Mouse (Mus musculus) spleen, adult 2 months (tissue): ENCODE data around the gene Commd1.

Experiments
- CTCF ChIP-seq: fragments of 200-500 bp; IDR thresholded peaks from 2 replicates; pipeline ENCODE4 v1.5.1; 2011; ENCODE audit warnings: mild to moderate bottlenecking, inconsistent platforms; ENCODE audit not compliant: insufficient read depth, insufficient read length, insufficient replicate concordance; ENCODE audit errors: extremely low read depth
- POLR2A ChIP-seq: fragments of 200-500 bp; IDR thresholded peaks from 2 replicates; pipeline ENCODE4 v1.6.1; 2011; ENCODE audit warnings: low read depth, low read length, inconsistent platforms

DNA sequence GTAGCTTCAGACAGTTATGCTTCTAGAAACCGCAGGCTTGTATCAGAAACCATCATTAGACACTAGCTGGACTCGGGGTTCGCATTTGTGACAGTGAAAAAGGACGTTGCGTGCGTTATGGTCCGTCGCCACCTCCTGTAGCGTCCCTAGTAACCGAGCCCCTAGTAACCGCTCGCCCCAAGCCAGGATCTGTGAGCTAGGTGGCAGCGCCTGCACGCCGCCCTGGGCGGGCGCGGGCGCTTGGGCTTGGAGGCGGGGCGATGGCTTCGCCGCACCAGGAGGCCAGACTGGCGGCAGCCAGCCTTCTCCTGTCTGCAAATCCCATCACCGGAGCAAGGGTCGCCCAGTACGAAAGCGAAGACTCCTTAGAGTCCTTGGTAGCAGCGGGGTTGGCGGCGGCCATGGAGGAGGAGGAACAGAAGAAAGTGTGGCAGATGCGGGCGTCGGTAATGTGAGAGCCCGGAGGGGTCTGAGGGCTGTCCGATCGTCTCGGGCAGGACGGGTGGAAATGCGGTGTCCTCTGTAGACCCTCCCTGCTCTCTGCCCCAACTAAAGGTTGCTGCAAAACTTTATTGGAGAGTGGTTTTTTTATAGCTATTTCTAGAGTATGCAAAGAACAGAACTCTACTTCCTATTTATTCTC, 26.1 kb upstream of the Commd1 start:
- TF ChIP-seq POLR2A, result no peak; the same call in 1 of the 2 replicates
- no peak for TF ChIP-seq CTCF
